ENCODE assay signal across 8 mouse cellular contexts in genomic region chr16:57120913-57121815, GRCm38 (mm10). TPM values are rescaled to one million over a fixed set of nuclear protein-coding genes. Genes with fewer than 3 reads are reported as not detected.
DNase-seq lines count a peak whose midpoint lies in the region; ATAC-seq and TF ChIP-seq lines count a peak whose summit lies in the region.

Gene Tomm70a (plus strand): TSS chr16:57121703.

- H3K27ac ChIP-seq in MEL (ENCODE audit: control insufficient read depth, low read depth, low read length) = peak within 1 kb of the TSS; percentile 92
- H3K27ac ChIP-seq in cerebellum, adult 2 months (ENCODE audit: insufficient read depth, low read length) = peak within 1 kb of the TSS; percentile 92
- peak within 1 kb of the TSS; percentile 99 for H3K27ac ChIP-seq in forebrain, postnatal 0 days (ENCODE audit: low read depth, low read length)
- peak within 1 kb of the TSS; percentile 92 for H3K27ac ChIP-seq in lung, embryonic 15.5 days

- ATAC-seq in forebrain, postnatal 0 days = peak; percentile 99
- ATAC-seq in lung, embryonic 15.5 days (ENCODE audit: borderline replicate concordance, extremely low read depth, low FRiP score, low TSS enrichment) = peak; percentile 99

- no peaks in the 10 kb centered on the region for H3K9me3 ChIP-seq in MEL (replicated peaks; ENCODE audit: insufficient read depth, low read length)
- H3K9me3 ChIP-seq in forebrain, postnatal 0 days (ENCODE audit: low read length) = no peaks in the 10 kb centered on the region
- H3K9me3 ChIP-seq in lung, embryonic 15.5 days = no peaks in the 10 kb centered on the region

- TF ChIP-seq RAD21 in MEL (IDR thresholded peaks at IDR 0.05; ENCODE audit: low read depth, low read length) = no peak

- TF ChIP-seq EP300 in MEL (IDR thresholded peaks at IDR 0.05; ENCODE audit: low read depth in 1 of 2, low read length in 2 of 2) = peak in 1 of 2 experiments; percentile 26; a peak in 1 of 4 replicates

- no peak for TF ChIP-seq CTCF in MEL (IDR thresholded peaks at IDR 0.05 in 2 of 3, conservative IDR thresholded peaks at IDR 0.05 in 1 of 3; ENCODE audit: control insufficient read depth in 1 of 3, insufficient read depth in 1 of 3, low read depth in 2 of 3, low read length in 3 of 3, poor library complexity in 1 of 3, severe bottlenecking in 1 of 3)
- no peak for TF ChIP-seq CTCF in cerebellum, adult 2 months (IDR thresholded peaks at IDR 0.05; ENCODE audit: borderline replicate concordance, insufficient read depth, low read depth, low read length)
- TF ChIP-seq CTCF in forebrain, postnatal 0 days (IDR thresholded peaks at IDR 0.05; ENCODE audit: low read depth) = no peak

- DNase-seq in MEL (ENCODE audit: low read depth, low spot score) = peak; percentile 99
- peak; percentile 96 to 97 for DNase-seq in cerebellum, adult 2 months
- DNase-seq in forebrain, postnatal 0 days = peak; percentile 98
- DNase-seq in heart, postnatal 4 days = peak; percentile 92
- DNase-seq in layer of hippocampus, adult 8-10 months (ENCODE audit: low spot score in 2 of 2) = peak; percentile 94 to 96
- DNase-seq in ovary, adult 18-20 months (ENCODE audit: low spot score) = peak; percentile 89
- peak; percentile 94 for DNase-seq in thymus, postnatal 0 days (ENCODE audit: low spot score)

- H3K27me3 ChIP-seq in MEL (ENCODE audit: control insufficient read depth in 1 of 2, insufficient read depth in 2 of 2, low read length in 2 of 2) = no peaks in the 10 kb centered on the region
- H3K27me3 ChIP-seq in cerebellum, adult 2 months (ENCODE audit: control insufficient read depth, insufficient read depth, low read length) = no peaks in the 10 kb centered on the region
- 0 out of 2 replicates have a peak, but pooled peaks cover 3% of the 10 kb centered on the region for H3K27me3 ChIP-seq in forebrain, postnatal 0 days (ENCODE audit: insufficient read depth, low read length)
- no peaks in the 10 kb centered on the region for H3K27me3 ChIP-seq in lung, embryonic 15.5 days

- peak within 1 kb of the TSS; percentile 76 for H3K4me2 ChIP-seq in forebrain, postnatal 0 days (ENCODE audit: low read depth)
- H3K4me2 ChIP-seq in lung, embryonic 15.5 days = peak within 1 kb of the TSS; percentile 62

- H3K9ac ChIP-seq in MEL (ENCODE audit: control insufficient read depth, low read depth, low read length, poor library complexity, severe bottlenecking) = peak within 1 kb of the TSS; percentile 95
- peak within 1 kb of the TSS; percentile 97 for H3K9ac ChIP-seq in forebrain, postnatal 0 days
- peak within 1 kb of the TSS; percentile 93 for H3K9ac ChIP-seq in lung, embryonic 15.5 days

- peaks cover 37% of the 10 kb centered on the region for H3K79me2 ChIP-seq in MEL (ENCODE audit: control insufficient read depth, insufficient read depth, low read length, poor library complexity)

- H3K36me3 ChIP-seq in MEL (ENCODE audit: control insufficient read depth in 1 of 2, insufficient read depth in 2 of 2, low read length in 2 of 2) = peaks cover 1 to 34% of the 10 kb centered on the region in 2 experiments
- no peaks in the 10 kb centered on the region for H3K36me3 ChIP-seq in forebrain, postnatal 0 days (ENCODE audit: insufficient read depth)
- no peaks in the 10 kb centered on the region for H3K36me3 ChIP-seq in lung, embryonic 15.5 days

- peaks cover 4 to 22% of the 10 kb centered on the region in 2 experiments; a peak in 3 of 4 replicates for H3K4me1 ChIP-seq in MEL (ENCODE audit: control insufficient read depth in 1 of 2, insufficient read depth in 2 of 2, low read length in 2 of 2)
- peaks cover 5% of the 10 kb centered on the region for H3K4me1 ChIP-seq in cerebellum, adult 2 months (ENCODE audit: control insufficient read depth, insufficient read depth, low read length)
- peaks cover 15% of the 10 kb centered on the region for H3K4me1 ChIP-seq in forebrain, postnatal 0 days (ENCODE audit: insufficient read depth)
- H3K4me1 ChIP-seq in lung, embryonic 15.5 days = peaks cover 14% of the 10 kb centered on the region

- WGBS in cerebellum, adult 2 months = under 1% methylated on average over 37 of the region's 37 CpGs
- WGBS in forebrain, postnatal 0 days = 3% methylated on average over 34 of the region's 37 CpGs
- under 1% methylated on average over 37 of the region's 37 CpGs for WGBS in lung, embryonic 15.5 days

- TF ChIP-seq POLR2A in MEL (IDR thresholded peaks at IDR 0.05; ENCODE audit: control insufficient read depth in 1 of 2, insufficient read depth in 1 of 2, low read depth in 1 of 2, low read length in 2 of 2, poor library complexity in 1 of 2) = peak in 1 of 2 experiments; percentile 84; a peak in 3 of 4 replicates
- TF ChIP-seq POLR2A in cerebellum, adult 2 months (IDR thresholded peaks at IDR 0.05; ENCODE audit: borderline replicate concordance, insufficient read depth, low read length) = peak; percentile 40; the same call in 1 of the 2 replicates

- peak within 1 kb of the TSS; percentile 61 to 79 for H3K4me3 ChIP-seq in MEL (ENCODE audit: control insufficient read depth in 1 of 2, insufficient read depth in 1 of 2, low read depth in 2 of 2, low read length in 2 of 2)
- peak within 1 kb of the TSS; percentile 69 for H3K4me3 ChIP-seq in cerebellum, adult 2 months (replicated peaks; ENCODE audit: insufficient read depth, low read depth, low read length)
- H3K4me3 ChIP-seq in forebrain, postnatal 0 days (ENCODE audit: low read depth, low read length) = peak within 1 kb of the TSS; percentile 99
- H3K4me3 ChIP-seq in lung, embryonic 15.5 days = peak within 1 kb of the TSS; percentile 86

TF ChIP-seq in MEL, 35 proteins besides CTCF, POLR2A, EP300 and RAD21 (continues in another document):
- TF ChIP-seq CHD1 (IDR thresholded peaks at IDR 0.05; ENCODE audit: low read depth, low read length) = peak; percentile 99
- peak; percentile 68 for TF ChIP-seq CHD2 (IDR thresholded peaks at IDR 0.05; ENCODE audit: low read length)
- no peak for TF ChIP-seq MAFK (IDR thresholded peaks at IDR 0.05; ENCODE audit: borderline replicate concordance, low read depth, low read length)
- TF ChIP-seq MYC (IDR thresholded peaks at IDR 0.05; ENCODE audit: low read depth, low read length) = peak; percentile 92
- TF ChIP-seq ZC3H11A (IDR thresholded peaks at IDR 0.05; ENCODE audit: low read depth, low read length) = 0 out of 2 replicates have a peak, but pooled peaks have one; percentile 14
- TF ChIP-seq ZNF384 (IDR thresholded peaks at IDR 0.05; ENCODE audit: low read depth, low read length) = no peak
- TF ChIP-seq ZMIZ1 (IDR thresholded peaks at IDR 0.05; ENCODE audit: low read depth, low read length) = peak; percentile 61; the same call in 1 of the 2 replicates
- no peak for TF ChIP-seq GABPA (IDR thresholded peaks at IDR 0.05; ENCODE audit: low read depth, low read length)
- no peak for TF ChIP-seq ETS1 (IDR thresholded peaks at IDR 0.05; ENCODE audit: low read depth, low read length)
- TF ChIP-seq TCF12 (IDR thresholded peaks at IDR 0.05; ENCODE audit: low read depth, low read length) = peak; percentile 43
- TF ChIP-seq MAZ (IDR thresholded peaks at IDR 0.05; ENCODE audit: low read depth, low read length) = peak; percentile 77; the same call in 1 of the 2 replicates
- TF ChIP-seq KAT2A (conservative IDR thresholded peaks at IDR 0.05; ENCODE audit: low read depth, low read length) = peak; percentile 87
- no peak for TF ChIP-seq JUND (IDR thresholded peaks at IDR 0.05; ENCODE audit: low read depth, low read length)
- TF ChIP-seq UBTF (IDR thresholded peaks at IDR 0.05; ENCODE audit: borderline replicate concordance, insufficient read depth, low read depth, low read length) = no peak
- no peak; the same call in 1 of the 2 replicates for TF ChIP-seq MYB (IDR thresholded peaks at IDR 0.05; ENCODE audit: low read depth, low read length)
- TF ChIP-seq RCOR1 (IDR thresholded peaks at IDR 0.05; ENCODE audit: low read depth, low read length) = no peak
- TF ChIP-seq MXI1 (IDR thresholded peaks at IDR 0.05; ENCODE audit: low read depth, low read length) = peak; percentile 89
- no peak for TF ChIP-seq SMC3 (IDR thresholded peaks at IDR 0.05; ENCODE audit: low read depth, low read length)
- TF ChIP-seq NELFE (IDR thresholded peaks at IDR 0.05; ENCODE audit: low read depth, low read length) = peak; percentile 84
- peak; percentile 52; the same call in 1 of the 2 replicates for TF ChIP-seq POLR2AphosphoS2 (IDR thresholded peaks at IDR 0.05; ENCODE audit: low read length)
- TF ChIP-seq POLR2AphosphoS5 (IDR thresholded peaks at IDR 0.05; ENCODE audit: borderline replicate concordance, low read depth, low read length) = no peak
- TF ChIP-seq ELF1 (IDR thresholded peaks at IDR 0.05; ENCODE audit: low read depth, low read length) = peak; percentile 80
- no peak for TF ChIP-seq USF2 (IDR thresholded peaks at IDR 0.05; ENCODE audit: borderline replicate concordance in 1 of 2, insufficient read depth in 1 of 2, low read depth in 1 of 2, low read length in 2 of 2)
- no peak for TF ChIP-seq BHLHE40 (IDR thresholded peaks at IDR 0.05; ENCODE audit: borderline replicate concordance, low read depth, low read length)
- no peak for TF ChIP-seq ZKSCAN1 (IDR thresholded peaks at IDR 0.05; ENCODE audit: low read depth, low read length)
- peak; percentile 81 for TF ChIP-seq MAX (IDR thresholded peaks at IDR 0.05; ENCODE audit: low read length)
- TF ChIP-seq GATA1 (IDR thresholded peaks at IDR 0.05; ENCODE audit: low read depth, low read length) = no peak
- TF ChIP-seq USF1 (IDR thresholded peaks at IDR 0.05; ENCODE audit: low read depth, low read length) = no peak
- peak; percentile 94 for TF ChIP-seq HCFC1 (IDR thresholded peaks at IDR 0.05; ENCODE audit: low read depth, low read length)
- peak; percentile 77; the same call in 1 of the 2 replicates for TF ChIP-seq TBP (IDR thresholded peaks at IDR 0.05; ENCODE audit: low read depth, low read length)
- no peak for TF ChIP-seq E2F4 (IDR thresholded peaks at IDR 0.05; ENCODE audit: borderline replicate concordance, low read depth, low read length)

RNA-seq across cellular contexts. Expression of gene Tomm70a, which starts in this region (rescaled TPM):
- 123 and 124 TPM in 2 replicates for total RNA-seq in MEL (2012; rRNA removed)
- 100 to 1,000 TPM in 1 of 2 experiments, 10 to 100 TPM in 1; 97.4 to 162 TPM for polyA plus RNA-seq in MEL (2012; ENCODE audit: insufficient read depth in 1 of 2, insufficient read length in 2 of 2, low read depth in 1 of 2, low replicate concordance in 2 of 2, missing spikeins in 1 of 2)
- polyA plus RNA-seq in cerebellum, adult 2 months (2012; rRNA removed) = 50.5 and 51.6 TPM in 2 replicates
- total RNA-seq in forebrain, postnatal 0 days (2014; rRNA removed) = 129 and 138 TPM in 2 replicates
- polyA plus RNA-seq in forebrain, postnatal 0 days (2015; fragmentation: Nextera tagmentation; extraction: Ambion mirVana) = 59.3 and 65.7 TPM in 2 replicates
- total RNA-seq in heart, postnatal 4 days (2021) = 10 to 100 TPM; 59.8 to 62.8 TPM
- total RNA-seq in layer of hippocampus, adult 8-10 months (2022) = 10 to 100 TPM; 89.5 to 97.7 (median 91.6) TPM
- 38.9 and 39.2 TPM in 2 replicates for polyA plus RNA-seq in lung, embryonic 15.5 days (2015; fragmentation: Nextera tagmentation; extraction: Ambion mirVana)
- 41.1 and 42.4 TPM in 2 replicates for polyA plus RNA-seq in thymus, postnatal 0 days (2015; fragmentation: Nextera tagmentation; extraction: Ambion mirVana)

Comparison
In these comparisons a context has a peak if more than half of its experiments do, and no peak if none do; other contexts are left out.
1. Peak in every context shown above with its lines: DNase-seq, ATAC-seq, H3K4me3 ChIP-seq and H3K27ac ChIP-seq.